Mouse (Mus musculus): ENCODE data around the gene Rreb1. TPM values are rescaled to one million over a fixed set of nuclear protein-coding genes. Genes with fewer than 3 reads are reported as not detected.

Gene Rreb1
- polyA plus RNA-seq, 1 experiment from 2014 or later: 3.9 TPM

- no peak overlapping the region for H3K9ac ChIP-seq
- no peak for ATAC-seq (ENCODE audit: low FRiP score, low read depth)
- no peak overlapping the region for H3K4me3 ChIP-seq
- H3K9me3 ChIP-seq: no peaks in the 10 kb centered on the region
- no peaks in the 10 kb centered on the region for H3K4me1 ChIP-seq
- 62% methylated on average over 5 of the region's 5 CpGs for WGBS
- H3K4me2 ChIP-seq (replicated peaks): no peak overlapping the region
- H3K36me3 ChIP-seq: no peaks in the 10 kb centered on the region
- H3K27me3 ChIP-seq (replicated peaks): no peaks in the 10 kb centered on the region
- no peak overlapping the region for H3K27ac ChIP-seq
Measured at GRCm38 (mm10) chr13:37876366-37876765, 98.2 kb downstream of the Rreb1 start.

DNA sequence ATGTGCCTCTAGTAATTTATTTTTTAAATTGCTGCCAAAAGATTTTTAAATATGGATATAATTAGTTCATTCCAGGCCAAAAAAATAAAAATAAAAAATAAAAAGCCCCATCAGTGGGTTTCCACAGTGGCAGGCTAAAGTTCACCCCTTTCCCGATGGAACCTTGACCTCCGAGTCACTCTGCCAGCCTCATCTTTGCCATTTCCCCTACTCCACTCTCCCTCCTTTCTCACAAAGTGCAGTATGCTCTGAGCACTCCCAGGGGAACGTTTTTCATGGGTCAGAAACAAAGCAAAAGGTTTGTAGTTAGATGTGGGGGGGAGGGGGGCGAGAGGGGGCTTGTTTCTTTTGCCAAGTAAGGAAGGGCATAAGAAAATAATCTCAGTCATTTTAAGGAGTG is 98.6 kb downstream of the Rreb1 start:
- H3K9ac ChIP-seq: no peak overlapping the region
- H3K27ac ChIP-seq: no peak overlapping the region
- H3K36me3 ChIP-seq: no peaks in the 10 kb centered on the region
- H3K4me3 ChIP-seq: no peak overlapping the region
- no peaks in the 10 kb centered on the region for H3K4me1 ChIP-seq
- no peaks in the 10 kb centered on the region for H3K9me3 ChIP-seq
- WGBS: 61% methylated on average over 4 of the region's 4 CpGs
- H3K4me2 ChIP-seq (replicated peaks): no peak overlapping the region
- ATAC-seq (ENCODE audit: low FRiP score, low read depth): no peak
- H3K27me3 ChIP-seq (replicated peaks): no peaks in the 10 kb centered on the region

- no peaks in the 10 kb centered on the region for H3K27me3 ChIP-seq (replicated peaks)
- no peak overlapping the region for H3K9ac ChIP-seq
- no peak overlapping the region for H3K27ac ChIP-seq
- ATAC-seq (ENCODE audit: low FRiP score, low read depth): no peak
- H3K4me1 ChIP-seq: no peaks in the 10 kb centered on the region
- no peaks in the 10 kb centered on the region for H3K36me3 ChIP-seq
- H3K9me3 ChIP-seq: no peaks in the 10 kb centered on the region
- no peak overlapping the region for H3K4me3 ChIP-seq
- WGBS: 74% methylated on average over 3 of the region's 3 CpGs
- no peak overlapping the region for H3K4me2 ChIP-seq (replicated peaks)
Measured at GRCm38 (mm10) chr13:37877241-37877640, 99.0 kb downstream of the Rreb1 start.

DNA sequence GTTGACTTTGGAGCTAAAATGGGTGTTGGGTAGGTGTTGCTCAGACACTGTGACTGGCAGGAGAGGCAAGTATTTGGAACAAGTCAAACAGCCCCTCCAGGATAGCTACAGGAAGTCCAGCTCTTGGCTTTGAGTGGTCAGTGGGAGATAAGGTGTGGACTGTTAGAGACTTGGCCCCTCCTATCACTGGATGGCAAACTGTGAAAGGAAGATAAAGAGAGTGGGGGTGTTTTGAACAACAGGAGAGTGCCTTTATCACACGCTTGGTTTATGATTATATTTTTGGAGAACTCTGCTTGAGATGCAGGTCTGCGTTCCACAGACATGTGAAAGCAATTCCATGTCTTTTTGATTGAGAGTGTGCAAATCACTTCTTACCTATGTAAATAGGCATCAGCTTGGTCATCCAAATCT is 100.7 kb downstream of the Rreb1 start:
- no peaks in the 10 kb centered on the region for H3K4me1 ChIP-seq
- no peaks in the 10 kb centered on the region for H3K36me3 ChIP-seq
- no peaks in the 10 kb centered on the region for H3K9me3 ChIP-seq
- H3K4me3 ChIP-seq: no peak overlapping the region
- H3K4me2 ChIP-seq (replicated peaks): no peak overlapping the region
- H3K27ac ChIP-seq: no peak overlapping the region
- no peaks in the 10 kb centered on the region for H3K27me3 ChIP-seq (replicated peaks)
- ATAC-seq (ENCODE audit: low FRiP score, low read depth): no peak
- no peak overlapping the region for H3K9ac ChIP-seq
- 95% methylated on average over 2 of the region's 2 CpGs for WGBS

DNA sequence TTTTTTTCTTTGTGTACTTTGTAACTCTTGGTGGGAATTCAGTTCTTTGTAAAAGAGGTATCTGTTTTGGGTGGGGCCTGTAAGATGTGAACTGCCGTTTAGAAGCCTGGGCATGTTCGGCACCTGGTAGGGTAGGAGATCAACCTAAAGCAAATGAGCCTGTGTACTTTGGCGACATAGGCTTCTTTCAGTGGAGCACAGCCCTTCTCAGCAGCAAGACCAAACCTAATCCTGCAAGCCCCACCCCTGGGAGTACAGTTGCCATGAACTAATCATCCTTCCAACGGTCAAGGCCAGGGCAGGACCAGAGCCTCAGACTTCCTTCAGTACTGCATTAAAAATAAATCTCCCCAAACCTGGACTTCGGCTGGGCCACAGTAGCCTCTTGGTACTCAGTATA is 101.4 kb downstream of the Rreb1 start:
- H3K27me3 ChIP-seq (replicated peaks): no peaks in the 10 kb centered on the region
- no peaks in the 10 kb centered on the region for H3K36me3 ChIP-seq
- no peaks in the 10 kb centered on the region for H3K9me3 ChIP-seq
- no peak overlapping the region for H3K4me3 ChIP-seq
- no peak overlapping the region for H3K4me2 ChIP-seq (replicated peaks)
- H3K9ac ChIP-seq: no peak overlapping the region
- no peak for ATAC-seq (ENCODE audit: low FRiP score, low read depth)
- no peaks in the 10 kb centered on the region for H3K4me1 ChIP-seq
- H3K27ac ChIP-seq: no peak overlapping the region
- WGBS: 71% methylated on average over 5 of the region's 5 CpGs

DNA sequence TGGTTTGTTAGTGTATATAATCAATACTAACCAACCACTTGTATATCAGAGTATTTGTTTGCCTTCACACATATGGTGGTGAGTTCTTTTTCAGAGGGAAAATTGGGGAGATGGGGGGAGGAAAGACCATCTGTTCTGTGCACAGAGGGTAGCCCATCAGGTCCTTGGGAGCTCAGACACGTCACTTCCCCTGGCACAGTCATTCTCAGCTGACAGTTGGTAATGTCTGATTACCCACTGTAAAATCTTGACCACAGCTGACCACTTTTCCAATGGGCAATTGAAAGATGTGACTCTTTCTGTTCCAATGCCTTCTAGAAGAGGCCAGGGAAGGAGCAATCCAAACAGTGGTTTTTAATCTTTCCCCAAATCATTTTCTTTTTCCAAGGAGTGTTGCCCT is 101.8 kb downstream of the Rreb1 start:
- Histone ChIP-seq H3K9me3 (no peaks in the 10 kb centered on the region), H3K9ac (no peak overlapping the region), H3K27me3 (replicated peaks) (no peaks in the 10 kb centered on the region), H3K36me3 (no peaks in the 10 kb centered on the region), H3K4me3 (no peak overlapping the region), H3K4me2 (replicated peaks) (no peak overlapping the region), H3K27ac (no peak overlapping the region), H3K4me1 (no peaks in the 10 kb centered on the region)
- no peak for ATAC-seq (ENCODE audit: low FRiP score, low read depth)
- 48% methylated on average over 1 of the region's 1 CpGs for WGBS

DNA sequence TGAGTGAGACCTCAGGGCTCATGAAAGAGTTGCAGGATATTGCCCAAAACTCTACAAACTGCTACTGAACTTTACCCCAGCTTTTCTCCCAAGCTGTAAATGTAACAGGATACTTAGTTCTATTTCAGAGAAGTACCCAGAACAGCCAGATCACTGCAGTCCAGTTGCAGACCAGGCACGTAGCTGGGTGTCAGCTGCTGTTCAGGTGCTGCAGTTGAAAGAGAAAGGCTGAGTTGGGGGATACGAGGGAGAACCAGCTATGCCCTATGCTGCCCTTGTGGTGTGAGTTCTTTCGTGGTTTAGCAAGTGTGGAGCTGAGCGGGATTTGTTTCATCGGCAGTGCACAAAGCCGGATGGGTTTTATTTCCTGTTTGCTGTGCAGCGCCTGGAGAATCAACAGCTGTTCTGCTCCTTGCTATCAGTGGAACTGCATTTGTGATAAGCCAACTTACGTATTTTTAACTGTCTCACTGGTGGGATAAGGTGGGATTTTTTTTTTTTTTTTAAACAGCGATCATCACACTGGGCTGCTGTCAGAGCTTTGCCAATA is 102.5 kb downstream of the Rreb1 start:
- no peak for ATAC-seq (ENCODE audit: low FRiP score, low read depth)
- no peak overlapping the region for H3K4me2 ChIP-seq (replicated peaks)
- H3K9ac ChIP-seq: no peak overlapping the region
- no peaks in the 10 kb centered on the region for H3K36me3 ChIP-seq
- no peaks in the 10 kb centered on the region for H3K4me1 ChIP-seq
- 79% methylated on average over 9 of the region's 9 CpGs for WGBS
- H3K4me3 ChIP-seq: no peak overlapping the region
- no peak overlapping the region for H3K27ac ChIP-seq
- H3K9me3 ChIP-seq: no peaks in the 10 kb centered on the region
- H3K27me3 ChIP-seq (replicated peaks): no peaks in the 10 kb centered on the region

DNA sequence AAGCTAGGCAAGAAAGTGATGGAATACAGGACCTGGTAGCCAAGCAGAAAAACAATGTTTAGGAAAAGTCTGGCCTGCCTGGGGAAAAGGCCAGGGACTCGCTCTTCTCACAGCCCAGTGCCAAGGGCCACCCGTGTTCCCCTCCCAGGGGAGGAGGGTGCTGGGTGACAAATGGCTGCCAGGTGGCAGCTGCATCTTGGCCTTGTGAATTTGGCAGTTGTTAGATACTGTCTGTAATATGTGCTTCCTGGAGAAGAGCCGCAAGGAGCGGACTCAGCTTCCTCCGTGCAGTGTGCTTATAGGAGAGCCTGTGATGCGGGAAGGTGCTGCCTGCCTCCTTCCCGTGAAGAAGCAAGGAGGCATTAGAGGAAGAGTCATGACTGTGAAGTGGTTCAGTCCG is 104.3 kb downstream of the Rreb1 start:
- WGBS: 84% methylated on average over 8 of the region's 8 CpGs
- Histone ChIP-seq H3K27me3 (replicated peaks) (no peaks in the 10 kb centered on the region), H3K36me3 (no peaks in the 10 kb centered on the region), H3K9ac (no peak overlapping the region), H3K4me2 (replicated peaks) (no peak overlapping the region), H3K27ac (no peak overlapping the region), H3K9me3 (no peaks in the 10 kb centered on the region), H3K4me3 (no peak overlapping the region), H3K4me1 (no peaks in the 10 kb centered on the region)
- ATAC-seq (ENCODE audit: low FRiP score, low read depth): no peak

DNA sequence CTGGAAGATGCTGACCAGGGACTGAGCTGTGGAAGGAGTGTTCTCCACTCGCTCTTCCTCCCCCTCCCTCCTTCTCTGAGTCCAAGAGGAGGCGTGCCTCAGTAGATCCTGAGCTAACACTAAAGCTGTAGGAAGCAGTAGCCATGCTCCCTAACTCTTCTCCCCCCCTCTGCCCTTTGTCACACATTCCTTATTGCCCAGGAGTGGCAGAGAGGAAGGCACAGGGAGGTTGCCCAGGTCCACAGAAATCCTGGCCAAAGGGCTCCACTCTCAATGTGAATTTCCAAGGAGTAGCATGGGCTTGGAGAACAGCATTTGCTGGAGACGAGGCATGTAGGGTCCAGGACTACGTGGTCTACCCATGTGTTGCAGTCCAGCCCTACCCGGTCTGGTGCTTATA is 104.8 kb downstream of the Rreb1 start:
- Histone ChIP-seq H3K4me3 (no peak overlapping the region), H3K27ac (no peak overlapping the region), H3K4me1 (no peaks in the 10 kb centered on the region), H3K4me2 (replicated peaks) (no peak overlapping the region), H3K36me3 (no peaks in the 10 kb centered on the region), H3K9ac (no peak overlapping the region), H3K9me3 (no peaks in the 10 kb centered on the region), H3K27me3 (replicated peaks) (no peaks in the 10 kb centered on the region)
- WGBS: 89% methylated on average over 5 of the region's 5 CpGs
- no peak for ATAC-seq (ENCODE audit: low FRiP score, low read depth)

DNA sequence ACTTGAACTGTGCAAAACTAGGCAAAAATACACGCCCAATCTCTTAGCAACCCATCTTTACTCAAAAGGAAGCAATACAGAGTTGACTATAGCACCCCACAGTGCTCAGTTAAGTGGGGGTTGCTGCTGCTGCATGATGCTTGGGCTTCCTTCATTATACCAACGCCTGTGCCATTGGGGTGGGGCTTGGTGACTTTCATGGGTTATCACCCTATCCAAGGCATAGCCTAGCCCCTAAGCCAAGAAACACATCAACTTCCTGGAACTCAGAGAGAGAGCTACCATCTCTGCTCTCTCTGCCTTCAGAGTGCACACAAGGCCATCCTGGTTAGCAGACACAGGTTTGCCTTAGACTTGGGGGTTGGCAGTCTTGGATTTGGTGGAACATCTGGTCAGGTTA is 107.2 kb downstream of the Rreb1 start:
- Histone ChIP-seq H3K27ac (no peak overlapping the region), H3K4me2 (replicated peaks) (no peak overlapping the region), H3K4me3 (no peak overlapping the region), H3K4me1 (no peaks in the 10 kb centered on the region), H3K27me3 (replicated peaks) (no peaks in the 10 kb centered on the region), H3K36me3 (no peaks in the 10 kb centered on the region), H3K9ac (no peak overlapping the region), H3K9me3 (no peaks in the 10 kb centered on the region)
- 86% methylated on average over 2 of the region's 2 CpGs for WGBS
- no peak for ATAC-seq (ENCODE audit: low FRiP score, low read depth)

DNA sequence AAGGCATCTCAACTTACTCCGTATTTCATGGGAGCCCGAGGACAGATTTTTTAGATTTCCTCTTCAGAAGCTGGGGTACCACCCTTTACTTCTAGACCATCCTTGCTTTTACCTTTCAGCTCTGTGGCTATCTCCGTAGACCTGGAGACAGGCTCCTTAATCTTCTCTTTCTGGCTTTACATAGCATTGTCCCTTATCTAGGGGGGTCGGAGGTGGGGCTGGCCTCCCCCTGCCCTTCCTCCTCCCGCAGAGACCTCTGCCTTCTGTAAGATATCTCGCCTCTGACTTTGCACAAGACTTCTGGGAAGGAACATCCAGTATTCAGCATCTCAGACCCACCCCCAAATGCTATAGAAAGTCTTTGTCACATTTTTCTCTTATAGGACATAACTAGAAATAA is 107.8 kb downstream of the Rreb1 start:
- Histone ChIP-seq H3K4me1 (no peaks in the 10 kb centered on the region), H3K4me3 (no peak overlapping the region), H3K27me3 (replicated peaks) (no peaks in the 10 kb centered on the region), H3K9ac (no peak overlapping the region), H3K4me2 (replicated peaks) (no peak overlapping the region), H3K27ac (no peak overlapping the region), H3K9me3 (no peaks in the 10 kb centered on the region), H3K36me3 (no peaks in the 10 kb centered on the region)
- WGBS: 89% methylated on average over 6 of the region's 6 CpGs
- ATAC-seq (ENCODE audit: low FRiP score, low read depth): no peak

GRCm38 (mm10) chr13:37894756-37895155 is 116.6 kb downstream of the Rreb1 start:
- H3K4me3 ChIP-seq: no peak overlapping the region
- H3K4me1 ChIP-seq: no peaks in the 10 kb centered on the region
- H3K9ac ChIP-seq: no peak overlapping the region
- ATAC-seq (ENCODE audit: low FRiP score, low read depth): no peak
- H3K9me3 ChIP-seq: no peaks in the 10 kb centered on the region
- H3K27ac ChIP-seq: no peak overlapping the region
- H3K4me2 ChIP-seq (replicated peaks): no peak overlapping the region
- H3K36me3 ChIP-seq: no peaks in the 10 kb centered on the region
- WGBS: 85% methylated on average over 8 of the region's 8 CpGs
- H3K27me3 ChIP-seq (replicated peaks): no peaks in the 10 kb centered on the region

DNA sequence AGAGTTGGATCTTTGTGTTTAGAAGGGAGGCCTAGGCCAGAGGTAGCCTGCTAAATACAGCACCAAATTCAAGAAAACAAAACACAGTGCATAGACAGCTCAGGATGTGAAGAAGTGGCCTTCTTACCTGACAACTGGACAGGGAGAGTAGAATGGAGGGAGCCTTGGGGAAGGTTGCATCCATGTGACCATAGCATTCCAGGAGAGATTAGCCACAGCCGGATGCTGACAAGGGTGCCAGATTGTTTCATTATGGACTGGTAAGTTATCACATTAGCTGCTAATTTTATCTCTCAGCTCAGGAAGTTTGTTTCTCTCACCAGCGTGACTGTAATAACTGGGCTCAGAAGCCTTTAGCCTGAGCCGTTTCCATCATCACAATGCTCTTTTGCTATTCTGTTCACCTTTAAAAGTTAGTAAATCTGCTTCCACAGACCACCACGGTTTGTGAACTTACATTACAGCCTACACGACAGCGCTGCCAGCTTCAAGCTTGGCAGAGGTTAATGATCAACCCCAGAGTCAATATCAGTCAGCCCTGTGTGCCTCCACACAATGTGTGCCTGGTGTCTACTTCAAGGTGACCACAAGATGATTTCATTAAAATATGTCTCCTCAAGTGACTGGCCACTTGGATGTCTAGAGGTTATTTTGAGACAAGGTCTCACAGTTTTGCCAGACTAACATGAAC is 117.5 kb downstream of the Rreb1 start:
- no peak for ATAC-seq (ENCODE audit: low FRiP score, low read depth)
- Histone ChIP-seq H3K9me3 (no peaks in the 10 kb centered on the region), H3K36me3 (no peaks in the 10 kb centered on the region), H3K27me3 (replicated peaks) (no peaks in the 10 kb centered on the region), H3K27ac (no peak overlapping the region), H3K4me1 (no peaks in the 10 kb centered on the region), H3K4me2 (replicated peaks) (no peak overlapping the region), H3K9ac (no peak overlapping the region), H3K4me3 (no peak overlapping the region)
- 79% methylated on average over 6 of the region's 6 CpGs for WGBS

Data from neural tube, embryonic 12.5 days (tissue).